Mouse (Mus musculus) adipose tissue, adult 10 weeks (tissue): ENCODE data around the gene Fbxw20. TPM values are rescaled to one million over a fixed set of nuclear protein-coding genes. Genes with fewer than 3 reads are reported as not detected.

Experiments
- polyA plus RNA-seq: library from polyadenylated mRNA; stranded (reverse); fragments of 350-450 nt; fragmentation: Illumina TruSeq; extraction: RNeasy Lipid Tissue Mini Kit (QIAGEN cat#74804); gene quantifications from one replicate; pipeline ENCODE4 v1.2.3, GENCODE M21; 2014; ENCODE audit warnings: low read depth, low replicate concordance

The Fbxw20 gene
- polyA plus RNA-seq, result not detected

DNA sequence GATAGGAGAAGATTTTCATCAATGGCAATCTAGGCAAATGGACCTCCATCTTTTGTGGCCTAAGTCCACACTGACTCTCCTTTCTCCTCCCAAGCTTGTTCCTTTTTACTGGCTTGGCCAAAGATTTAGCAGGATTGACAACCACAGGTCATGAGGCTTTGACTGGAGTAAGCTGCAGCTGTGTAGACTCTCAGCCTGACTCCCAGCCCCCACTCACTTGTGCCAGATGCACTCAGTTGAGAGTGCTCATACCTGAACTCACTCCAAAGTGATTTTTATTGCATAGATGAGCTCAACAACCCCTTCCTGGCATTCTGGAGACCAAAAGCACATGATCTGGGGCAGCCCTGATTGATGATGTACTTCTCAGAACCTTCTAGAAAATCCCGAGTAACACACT is at the start of gene Fbxw20:
Fbxw20 (minus strand) TSS at position 101 of the 400 bp plus-strand sequence.

DNA sequence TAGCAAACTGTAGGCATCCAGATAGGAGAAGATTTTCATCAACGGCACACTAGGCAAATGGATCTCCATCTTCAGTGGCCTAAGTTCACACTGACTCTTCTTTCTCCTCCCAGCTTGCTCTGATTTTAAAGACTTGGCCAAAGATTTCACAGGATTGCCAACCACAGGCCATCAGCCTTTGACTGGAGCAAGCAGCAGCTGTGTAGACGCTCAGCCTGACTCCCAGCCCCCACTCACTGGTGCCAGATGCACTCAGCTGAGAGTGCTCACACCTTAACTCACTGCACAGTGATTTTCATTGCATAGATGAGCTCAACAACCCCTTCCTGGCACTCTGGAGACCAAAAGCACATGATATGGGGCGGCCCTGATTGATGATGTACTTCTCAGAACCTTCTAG is 38.7 kb downstream of the Fbxw20 start, which contains the start of gene Fbxw13:
Fbxw13 (minus strand) TSS at position 101 of the 400 bp plus-strand sequence.

Other genes with a start within 250 kb of the Fbxw20 start
- gene Ucn2, start 248.7 kb downstream of the Fbxw20 start, polyA plus RNA-seq, result 1.5 TPM
- gene Pfkfb4, start 243.0 kb downstream of the Fbxw20 start, polyA plus RNA-seq, result 23.7 TPM
- 103 TPM for gene Shisa5, start 196.2 kb downstream of the Fbxw20 start, polyA plus RNA-seq
- 17.6 TPM for gene Trex1, start 175.0 kb downstream of the Fbxw20 start, polyA plus RNA-seq
- 10.4 TPM for gene Atrip, start 160.6 kb downstream of the Fbxw20 start, polyA plus RNA-seq
- gene Ccdc51, start 152.3 kb downstream of the Fbxw20 start, polyA plus RNA-seq, result 7.0 TPM
- gene Tma7, start 152.2 kb downstream of the Fbxw20 start, polyA plus RNA-seq, result 214 TPM
- 10.7 TPM for gene Plxnb1, start 139.4 kb downstream of the Fbxw20 start, polyA plus RNA-seq
- not detected for gene Fbxw21, start 72.7 kb downstream of the Fbxw20 start, polyA plus RNA-seq
- gene Fbxw13, start 38.8 kb downstream of the Fbxw20 start, polyA plus RNA-seq, result not detected
- gene Fbxw14, start 52.9 kb upstream of the Fbxw20 start, polyA plus RNA-seq, result not detected
- gene Fbxw28, start 104.9 kb upstream of the Fbxw20 start, polyA plus RNA-seq, result not detected
- not detected for gene Fbxw22, start 169.5 kb upstream of the Fbxw20 start, polyA plus RNA-seq
- not detected for gene Fbxw16, start 214.4 kb upstream of the Fbxw20 start, polyA plus RNA-seq